Mouse (Mus musculus) bone marrow, adult 2 months (tissue): ENCODE results near the gene Prkar2b. TPM values are rescaled to one million over a fixed set of nuclear protein-coding genes. Genes with fewer than 3 reads are reported as not detected.

ENCODE experiments used
- H3K27ac ChIP-seq: fragments of 200-500 bp; 2 replicates; pipeline ENCODE4 v1.5.1; 2012; ENCODE audit warnings: low read depth, mild to moderate bottlenecking, control low read depth, inconsistent platforms, low read length; ENCODE audit not compliant: control insufficient read depth, poor library complexity, insufficient read depth
- H3K4me1 ChIP-seq: fragments of 200-500 bp; 2 replicates; pipeline ENCODE4 v1.6.1; 2011; ENCODE audit warnings: low read length; ENCODE audit not compliant: control insufficient read depth, insufficient read depth
- H3K4me3 ChIP-seq: fragments of 200-500 bp; replicated peaks from 2 replicates; pipeline ENCODE3; 2011; ENCODE audit warnings: mild to moderate bottlenecking, low read depth, low read length, control low read depth; ENCODE audit not compliant: control insufficient read depth
- CTCF ChIP-seq: fragments of 200-500 bp; IDR thresholded peaks from 2 replicates; pipeline ENCODE4 v1.5.1; 2011; ENCODE audit warnings: low read length, control low read depth; ENCODE audit not compliant: control insufficient read depth, insufficient read depth
- POLR2A ChIP-seq: fragments of 200-500 bp; IDR thresholded peaks from 2 replicates; pipeline ENCODE4 v1.6.1; 2011; ENCODE audit warnings: low read depth, mild to moderate bottlenecking, control low read depth, low read length, borderline replicate concordance; ENCODE audit not compliant: control insufficient read depth
- WGBS: fragments of 180-500 bp; shearing (Covaris S2); methylation state at CpG from one replicate; pipeline ENCODE4 v1.1.7; 2018; 5-methylcytosine and 5-hydroxymethylcytosine counted together
- polyA plus RNA-seq: library from polyadenylated mRNA; stranded (reverse); fragments of >200 nt; gene quantifications from 2 replicates; pipeline ENCODE4 v1.2.4, GENCODE M21; 2011; ENCODE audit warnings: low replicate concordance; ENCODE audit not compliant: missing spikeins, insufficient read depth, insufficient read length

Prkar2b gene
- polyA plus RNA-seq, 1 experiment, result 124 TPM

DNA sequence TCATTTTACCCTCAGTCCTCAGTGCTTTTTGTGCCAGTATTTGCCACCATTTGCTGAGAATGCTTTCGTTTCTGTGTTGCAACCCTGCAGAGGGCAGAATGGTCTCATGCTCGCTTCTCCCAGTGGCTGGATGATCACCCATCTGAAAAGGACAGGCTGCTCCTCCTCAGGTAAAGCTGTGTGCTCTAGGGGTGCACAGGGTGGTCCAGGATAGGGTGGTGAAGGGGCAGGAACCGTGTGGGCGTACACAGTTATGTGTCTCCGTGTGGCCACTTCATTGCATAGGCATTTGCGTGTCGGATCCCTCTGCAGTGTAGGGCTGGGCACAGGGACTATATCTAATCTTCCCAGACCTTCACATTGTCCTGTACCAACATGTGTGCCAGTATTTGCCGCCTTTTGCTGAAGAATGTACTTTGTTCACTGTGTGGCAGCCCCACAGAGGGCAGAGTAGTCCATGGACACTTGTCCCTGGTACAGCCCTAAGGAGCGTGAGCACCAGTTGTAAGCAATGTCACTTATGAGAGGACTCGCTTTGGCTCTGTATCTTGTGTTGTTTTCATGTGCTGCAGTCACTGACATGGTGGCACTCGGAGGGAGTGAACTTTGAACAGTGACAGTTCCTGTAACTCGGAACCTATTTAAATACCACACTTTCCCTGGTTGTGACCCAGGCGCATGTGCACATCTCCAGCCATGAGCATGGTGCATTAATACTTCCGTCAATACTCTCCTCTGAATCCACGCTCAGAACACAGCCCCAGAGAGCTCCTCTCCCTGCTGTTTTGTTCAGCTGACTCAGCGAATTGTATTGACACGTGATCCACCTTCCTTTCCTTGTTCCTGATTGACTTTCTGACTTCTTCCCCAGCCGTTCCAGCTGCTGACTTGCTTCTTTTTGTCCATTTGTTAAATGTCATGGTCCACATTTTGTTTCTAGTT lies 140.4 kb downstream of the Prkar2b start:
- TF ChIP-seq CTCF (no peak), POLR2A (no peak)
- Histone ChIP-seq H3K4me3 (no peak overlapping the region), H3K27ac (no peak overlapping the region; the same call in 1 of the 2 replicates), H3K4me1 (no peaks in the 10 kb centered on the region)
- WGBS, result 79% methylated on average over 18 of the region's 18 CpGs

- 41% methylated on average over 5 of the region's 5 CpGs for WGBS
- no peak for TF ChIP-seq CTCF
- no peak for TF ChIP-seq POLR2A
- Histone ChIP-seq H3K4me3 (no peak overlapping the region), H3K4me1 (no peaks in the 10 kb centered on the region), H3K27ac (no peak overlapping the region)
Observed at GRCm38 (mm10) chr12:31917245-31917644, 143.9 kb downstream of the Prkar2b start.

- no peak for TF ChIP-seq POLR2A
- TF ChIP-seq CTCF, result no peak
- Histone ChIP-seq H3K27ac (no peak overlapping the region), H3K4me1 (no peaks in the 10 kb centered on the region), H3K4me3 (no peak overlapping the region)
- 96% methylated on average over 5 of the region's 5 CpGs for WGBS
Observed at GRCm38 (mm10) chr12:31916691-31917090, 144.4 kb downstream of the Prkar2b start.

- no peak overlapping the region for H3K4me3 ChIP-seq
- H3K27ac ChIP-seq, result no peak overlapping the region
- no peak for TF ChIP-seq POLR2A
- TF ChIP-seq CTCF, result no peak
- 78% methylated on average over 4 of the region's 4 CpGs for WGBS
- H3K4me1 ChIP-seq, result no peaks in the 10 kb centered on the region
Observed at GRCm38 (mm10) chr12:31913614-31914013, 147.5 kb downstream of the Prkar2b start.

GRCm38 (mm10) chr12:31912966-31913551 lies 148.0 kb downstream of the Prkar2b start:
- Histone ChIP-seq H3K4me1 (no peaks in the 10 kb centered on the region), H3K27ac (no peak overlapping the region), H3K4me3 (no peak overlapping the region)
- 88% methylated on average over 6 of the region's 6 CpGs for WGBS
- TF ChIP-seq POLR2A (no peak), CTCF (no peak)

Other genes starting within 250 kb of the Prkar2b start
- gene Hbp1, start 110.8 kb downstream of the Prkar2b start, polyA plus RNA-seq, result 26.3 and 40.0 TPM in 2 replicates
- 4.7 and 10.5 TPM in 2 replicates for gene Pik3cg, start 147.4 kb upstream of the Prkar2b start, polyA plus RNA-seq